Mouse (Mus musculus): ENCODE measurements at regions not wholly inside any gene's neighbourhood (a gene's known extent, or its start where the extent isn't known, plus 50 kb on each side); places are given as distances from the start of the nearest gene placed in this dataset.
A peak's percentile ranks its signal among the peaks of the same experiment; 100 is the strongest.

GRCm38 (mm10) chr4:12781969-12782904 lies 610.4 kb upstream of the Fam92a start:
- 56% methylated on average over 10 of the region's 10 CpGs for WGBS
- no peak for ATAC-seq (ENCODE audit: low FRiP score, low read depth)

GRCm38 (mm10) chr4:12780254-12780653 lies 608.4 kb upstream of the Fam92a start:
- 94% methylated on average over 2 of the region's 2 CpGs for WGBS

More at GRCm38 (mm10) chr4:12781969-12782904, 610.4 kb upstream of the Fam92a start:
- Histone ChIP-seq H3K9me3 (no peaks in the 10 kb centered on the region), H3K27me3 (replicated peaks) (no peaks in the 10 kb centered on the region), H3K4me1 (no peaks in the 10 kb centered on the region), H3K4me2 (replicated peaks) (no peak overlapping the region), H3K9ac (no peak overlapping the region), H3K36me3 (no peaks in the 10 kb centered on the region), H3K27ac (no peak overlapping the region), H3K4me3 (no peak overlapping the region)

GRCm38 (mm10) chr4:12779211-12779610 lies 607.4 kb upstream of the Fam92a start:
- Histone ChIP-seq H3K27me3 (replicated peaks) (no peaks in the 10 kb centered on the region), H3K4me3 (no peak overlapping the region), H3K9me3 (no peaks in the 10 kb centered on the region), H3K4me2 (replicated peaks) (no peak overlapping the region), H3K27ac (no peak overlapping the region), H3K9ac (no peak overlapping the region), H3K36me3 (no peaks in the 10 kb centered on the region), H3K4me1 (peaks cover 6% of the 10 kb centered on the region; the same call in 1 of the 2 replicates)
- WGBS, result 83% methylated on average over 1 of the region's 1 CpGs
- ATAC-seq (ENCODE audit: low FRiP score, low read depth), result no peak

More at GRCm38 (mm10) chr4:12780254-12780653, 608.4 kb upstream of the Fam92a start:
- no peak for ATAC-seq (ENCODE audit: low FRiP score, low read depth)
- Histone ChIP-seq H3K27ac (no peak overlapping the region), H3K4me3 (no peak overlapping the region), H3K4me1 (peaks cover 3% of the 10 kb centered on the region; the same call in 1 of the 2 replicates), H3K27me3 (replicated peaks) (no peaks in the 10 kb centered on the region), H3K36me3 (no peaks in the 10 kb centered on the region), H3K9me3 (no peaks in the 10 kb centered on the region), H3K4me2 (replicated peaks) (no peak overlapping the region), H3K9ac (no peak overlapping the region)

GRCm38 (mm10) chr4:12778163-12778562 lies 606.3 kb upstream of the Fam92a start:
- Histone ChIP-seq H3K27ac (no peak overlapping the region), H3K4me2 (replicated peaks) (no peak overlapping the region), H3K4me1 (peaks cover 6% of the 10 kb centered on the region; the same call in 1 of the 2 replicates), H3K27me3 (replicated peaks) (no peaks in the 10 kb centered on the region), H3K4me3 (no peak overlapping the region), H3K9ac (no peak overlapping the region), H3K9me3 (no peaks in the 10 kb centered on the region), H3K36me3 (no peaks in the 10 kb centered on the region)
- 81% methylated on average over 2 of the region's 2 CpGs for WGBS
- ATAC-seq (ENCODE audit: low FRiP score, low read depth), result no peak

- H3K27me3 ChIP-seq (replicated peaks), result no peaks in the 10 kb centered on the region
- no peaks in the 10 kb centered on the region for H3K9me3 ChIP-seq
- H3K4me1 ChIP-seq, result peaks cover 6% of the 10 kb centered on the region; the same call in 1 of the 2 replicates
- no peaks in the 10 kb centered on the region for H3K36me3 ChIP-seq
- ATAC-seq (ENCODE audit: low FRiP score, low read depth), result no peak
- H3K4me2 ChIP-seq (replicated peaks), result no peak overlapping the region
- H3K4me3 ChIP-seq, result no peak overlapping the region
- H3K27ac ChIP-seq, result no peak overlapping the region
- 77% methylated on average over 2 of the region's 2 CpGs for WGBS
- no peak overlapping the region for H3K9ac ChIP-seq
Observed at GRCm38 (mm10) chr4:12776217-12776578, 604.4 kb upstream of the Fam92a start.

GRCm38 (mm10) chr4:12775524-12776216 lies 603.9 kb upstream of the Fam92a start:
- no peak overlapping the region for H3K4me2 ChIP-seq (replicated peaks)
- no peaks in the 10 kb centered on the region for H3K9me3 ChIP-seq
- WGBS, result 58% methylated on average over 3 of the region's 3 CpGs
- no peak overlapping the region for H3K9ac ChIP-seq
- H3K4me3 ChIP-seq, result no peak overlapping the region
- H3K36me3 ChIP-seq, result no peaks in the 10 kb centered on the region
- no peaks in the 10 kb centered on the region for H3K27me3 ChIP-seq (replicated peaks)
- 0 out of 2 replicates have a peak, but pooled peaks have one; percentile 25 for ATAC-seq (ENCODE audit: low FRiP score, low read depth)
- H3K4me1 ChIP-seq, result peaks cover 6% of the 10 kb centered on the region; the same call in 1 of the 2 replicates
- no peak overlapping the region for H3K27ac ChIP-seq

GRCm38 (mm10) chr4:12775090-12775489 lies 603.3 kb upstream of the Fam92a start:
- no peaks in the 10 kb centered on the region for H3K9me3 ChIP-seq
- no peaks in the 10 kb centered on the region for H3K36me3 ChIP-seq
- H3K27me3 ChIP-seq (replicated peaks), result no peaks in the 10 kb centered on the region
- no peak overlapping the region for H3K27ac ChIP-seq
- 36% methylated on average over 4 of the region's 4 CpGs for WGBS
- H3K9ac ChIP-seq, result no peak overlapping the region
- no peak overlapping the region for H3K4me3 ChIP-seq
- peaks cover 6% of the 10 kb centered on the region; the same call in 1 of the 2 replicates for H3K4me1 ChIP-seq
- no peak overlapping the region for H3K4me2 ChIP-seq (replicated peaks)
- ATAC-seq (ENCODE audit: low FRiP score, low read depth), result peak; percentile 44; the same call in 1 of the 2 replicates

- H3K4me1 ChIP-seq, result peaks cover 6% of the 10 kb centered on the region; the same call in 1 of the 2 replicates
- no peak overlapping the region for H3K4me2 ChIP-seq (replicated peaks)
- no peak overlapping the region for H3K27ac ChIP-seq
- ATAC-seq (ENCODE audit: low FRiP score, low read depth), result no peak
- no peak overlapping the region for H3K4me3 ChIP-seq
- whole genome bisulfite sequencing, result 51% methylated on average over 5 of the region's 5 CpGs
- H3K27me3 ChIP-seq (replicated peaks), result no peaks in the 10 kb centered on the region
- no peak overlapping the region for H3K9ac ChIP-seq
- no peaks in the 10 kb centered on the region for H3K9me3 ChIP-seq
- no peaks in the 10 kb centered on the region for H3K36me3 ChIP-seq
Observed at GRCm38 (mm10) chr4:12774671-12775070, 602.9 kb upstream of the Fam92a start.

- Histone ChIP-seq H3K27ac (no peak overlapping the region), H3K9ac (no peak overlapping the region), H3K9me3 (no peaks in the 10 kb centered on the region), H3K36me3 (no peaks in the 10 kb centered on the region), H3K4me1 (peaks cover 6% of the 10 kb centered on the region; the same call in 1 of the 2 replicates), H3K4me3 (no peak overlapping the region), H3K27me3 (replicated peaks) (no peaks in the 10 kb centered on the region), H3K4me2 (replicated peaks) (no peak overlapping the region)
- ATAC-seq (ENCODE audit: low FRiP score, low read depth), result no peak
- 73% methylated on average over 7 of the region's 7 CpGs for WGBS
Observed at GRCm38 (mm10) chr4:12773201-12773600, 601.4 kb upstream of the Fam92a start.

GRCm38 (mm10) chr4:12770131-12770780 lies 598.4 kb upstream of the Fam92a start:
- H3K4me2 ChIP-seq (replicated peaks), result no peak overlapping the region
- H3K27ac ChIP-seq, result no peak overlapping the region
- no peaks in the 10 kb centered on the region for H3K36me3 ChIP-seq
- 0 out of 2 replicates have a peak, but pooled peaks cover 3% of the 10 kb centered on the region for H3K4me1 ChIP-seq
- no peak for ATAC-seq (ENCODE audit: low FRiP score, low read depth)
- no peaks in the 10 kb centered on the region for H3K27me3 ChIP-seq (replicated peaks)
- H3K4me3 ChIP-seq, result no peak overlapping the region
- no peaks in the 10 kb centered on the region for H3K9me3 ChIP-seq
- H3K9ac ChIP-seq, result no peak overlapping the region
- WGBS, result 50% methylated on average over 5 of the region's 5 CpGs

GRCm38 (mm10) chr4:12769092-12769491 lies 597.3 kb upstream of the Fam92a start:
- no peak overlapping the region for H3K27ac ChIP-seq
- H3K27me3 ChIP-seq (replicated peaks), result no peaks in the 10 kb centered on the region
- no peak for ATAC-seq (ENCODE audit: low FRiP score, low read depth)
- H3K9me3 ChIP-seq, result no peaks in the 10 kb centered on the region
- H3K4me1 ChIP-seq, result no peaks in the 10 kb centered on the region
- H3K4me2 ChIP-seq (replicated peaks), result no peak overlapping the region
- H3K9ac ChIP-seq, result no peak overlapping the region
- no peaks in the 10 kb centered on the region for H3K36me3 ChIP-seq
- no peak overlapping the region for H3K4me3 ChIP-seq

- H3K4me2 ChIP-seq (replicated peaks), result no peak overlapping the region
- no peak overlapping the region for H3K27ac ChIP-seq
- H3K4me1 ChIP-seq, result no peaks in the 10 kb centered on the region
- H3K36me3 ChIP-seq, result no peaks in the 10 kb centered on the region
- H3K27me3 ChIP-seq (replicated peaks), result no peaks in the 10 kb centered on the region
- no peak overlapping the region for H3K4me3 ChIP-seq
- WGBS, result 67% methylated on average over 1 of the region's 1 CpGs
- H3K9me3 ChIP-seq, result no peaks in the 10 kb centered on the region
- ATAC-seq (ENCODE audit: low FRiP score, low read depth), result no peak
- no peak overlapping the region for H3K9ac ChIP-seq
Observed at GRCm38 (mm10) chr4:12766763-12767162, 594.9 kb upstream of the Fam92a start.

Measured in neural tube, embryonic 12.5 days (tissue).